Mouse (Mus musculus) hindbrain, postnatal 0 days (tissue): Measurements from ENCODE around the gene Bmt2. TPM values are rescaled to one million over a fixed set of nuclear protein-coding genes. Genes with fewer than 3 reads are reported as not detected.

Experiments used
- ATAC-seq: fragments of 200-750 bp; cut with Nextera tagmentation; 2 replicates; pipeline ENCODE4 v1.8.0; 2017; ENCODE audit warnings: mild to moderate bottlenecking, moderate TSS enrichment, moderate library complexity
- DNase-seq: peaks from one replicate; pipeline ENCODE4 v3.0.0-alpha.2; 2015; ENCODE audit warnings: low spot score
- H3K27ac ChIP-seq: fragments of 300-500 bp; sonication (generic); 2 replicates; pipeline ENCODE4 v1.5.1; 2014; ENCODE audit warnings: mild to moderate bottlenecking
- H3K27me3 ChIP-seq: fragments of 300-500 bp; sonication (generic); 2 replicates; pipeline ENCODE4 v1.6.1; 2014; ENCODE audit warnings: low read length, mixed read lengths; ENCODE audit not compliant: insufficient read depth
- H3K36me3 ChIP-seq: fragments of 300-500 bp; sonication (generic); 2 replicates; pipeline ENCODE4 v1.6.1; 2014; ENCODE audit warnings: low read length, mixed read lengths; ENCODE audit not compliant: insufficient read depth
- H3K4me1 ChIP-seq: fragments of 300-500 bp; sonication (generic); 2 replicates; pipeline ENCODE4 v1.6.1; 2014; ENCODE audit warnings: antibody characterized with exemption, low read length, mixed read lengths; ENCODE audit not compliant: insufficient read depth
- H3K4me2 ChIP-seq: fragments of 300-500 bp; sonication (generic); 2 replicates; pipeline ENCODE4 v1.6.1; 2014; ENCODE audit warnings: low read depth, mild to moderate bottlenecking, low read length, moderate library complexity, mixed read lengths
- H3K4me3 ChIP-seq: fragments of 300-500 bp; sonication (generic); 2 replicates; pipeline ENCODE4 v1.5.1; 2014; ENCODE audit warnings: low read length
- H3K9ac ChIP-seq: fragments of 300-500 bp; sonication (generic); replicated peaks from 2 replicates; pipeline ENCODE4 v1.6.1; 2014; ENCODE audit warnings: mild to moderate bottlenecking, low read length, moderate library complexity, mixed read lengths
- H3K9me3 ChIP-seq: fragments of 300-500 bp; sonication (generic); 2 replicates; pipeline ENCODE4 v1.6.1; 2016; ENCODE audit warnings: low read length, mixed read lengths
- CTCF ChIP-seq: IDR thresholded peaks from 2 replicates; pipeline ENCODE4 v1.5.1; 2016; ENCODE audit warnings: antibody characterized with exemption, control low read depth, low read depth
- WGBS: fragments of 180-500 bp; shearing (Covaris S2); extraction: QIAGEN DNeasy Blood & Tissue Kit; methylation state at CpG from one replicate; pipeline ENCODE4 v1.1.7; 2014; 5-methylcytosine and 5-hydroxymethylcytosine counted together
- polyA plus RNA-seq: library from polyadenylated mRNA; unstranded; fragments of >200 nt; fragmentation: Nextera tagmentation; extraction: Ambion mirVana; gene quantifications from 2 replicates; pipeline ENCODE4 v1.2.1, GENCODE M21; 2015
- total RNA-seq: library from RNA; depleted of rRNA; stranded (reverse); fragments of >200 nt; gene quantifications from 2 replicates; pipeline ENCODE4 v1.2.3, GENCODE M21; 2014

Bmt2 gene
- total and polyA plus RNA-seq, 2 experiments from 2014 or later = 11.2 to 19.4 TPM

DNA sequence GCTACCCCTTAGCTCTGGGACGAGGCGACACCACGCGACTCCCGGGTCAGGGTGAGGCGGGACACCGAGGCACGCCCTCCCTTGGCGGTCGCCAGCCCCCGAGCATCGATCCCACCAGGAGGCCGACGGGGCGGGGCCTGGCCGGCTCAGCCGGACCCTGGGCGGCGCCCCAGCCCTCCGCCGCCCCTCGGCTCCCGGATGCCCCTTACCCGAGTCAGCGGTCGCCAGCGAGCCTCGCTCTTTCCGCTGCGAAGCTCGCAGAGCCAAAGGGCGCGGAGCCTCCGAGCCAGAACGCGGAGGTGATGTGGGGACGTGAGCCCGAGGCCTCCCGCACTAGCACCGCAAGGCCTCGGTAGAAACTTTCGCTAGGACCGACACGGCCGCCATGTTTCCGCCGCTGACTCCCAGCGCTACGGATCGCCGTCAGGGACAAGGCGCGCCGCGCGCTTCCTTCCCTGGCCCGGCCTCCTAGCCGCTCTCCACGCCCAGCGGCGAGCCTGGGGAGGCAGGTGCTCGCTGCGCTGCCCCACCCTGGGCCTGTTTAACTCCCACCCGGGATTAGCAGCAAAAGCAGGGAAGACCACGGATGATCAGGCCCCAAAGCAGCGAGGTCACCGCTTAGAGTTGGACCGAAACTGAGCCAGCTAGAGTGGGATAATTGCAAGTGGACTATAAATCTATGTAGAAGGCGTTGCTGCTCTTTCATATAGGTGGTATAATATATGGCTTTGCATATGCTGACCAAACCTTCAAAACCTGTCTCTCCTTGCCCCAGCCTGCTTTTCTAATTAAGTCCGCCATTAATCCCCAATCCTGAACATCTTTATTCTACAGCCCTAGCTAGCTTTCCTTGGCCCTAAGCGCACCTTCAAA is 69.9 kb downstream of the Bmt2 start, which contains the start of gene Tmem168:
Tmem168 (minus strand) TSS at position 480 of the 873 bp plus-strand sequence.
- H3K27me3 ChIP-seq = no peaks in the 10 kb centered on the region
- H3K4me1 ChIP-seq = peaks cover 12% of the 10 kb centered on the region
- no peak for TF ChIP-seq CTCF
- DNase-seq (peak; percentile 92), ATAC-seq (peak; percentile 96)
- peak within 1 kb of the TSS; percentile 95 for H3K27ac ChIP-seq
- H3K4me2 ChIP-seq = peak within 1 kb of the TSS; percentile 72
- H3K9ac ChIP-seq = peak within 1 kb of the TSS; percentile 93
- H3K4me3 ChIP-seq = peak within 1 kb of the TSS; percentile 89
- 2% methylated on average over 62 of the region's 71 CpGs for WGBS
- no peaks in the 10 kb centered on the region for H3K36me3 ChIP-seq
- H3K9me3 ChIP-seq = no peaks in the 10 kb centered on the region

DNA sequence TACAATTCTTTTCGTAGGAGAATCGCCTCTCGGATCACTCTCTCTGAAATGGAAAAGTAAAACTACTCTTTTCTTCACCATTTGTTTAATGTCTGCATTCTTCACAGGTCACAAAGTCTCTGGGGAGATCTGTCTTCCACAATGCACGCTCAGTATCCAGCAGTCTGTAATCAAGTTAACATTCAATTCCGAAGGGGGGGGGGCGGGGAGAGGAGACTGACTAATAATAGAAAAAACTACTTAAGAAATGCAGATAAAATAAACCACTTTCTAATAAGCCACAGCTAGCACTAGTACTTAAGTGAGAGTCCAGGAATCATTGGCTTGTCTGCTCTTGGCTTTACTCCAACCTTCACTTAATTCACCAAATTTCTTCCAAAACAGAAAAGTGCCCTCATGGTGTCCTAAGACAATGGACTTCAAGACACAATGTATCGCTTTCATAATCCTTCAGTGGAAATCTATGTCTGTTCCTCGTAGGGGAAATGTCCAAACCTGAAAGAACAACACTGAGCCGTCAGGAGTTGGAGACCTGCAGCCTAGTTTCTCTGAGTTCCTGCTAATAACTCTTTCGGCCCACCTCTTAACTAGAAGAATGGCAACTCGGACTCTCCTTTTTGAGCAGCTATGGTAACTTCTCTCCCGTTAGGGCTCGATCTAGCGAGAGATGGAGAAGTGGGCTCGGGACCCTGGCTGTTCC is 70.7 kb downstream of the Bmt2 start:
- Histone ChIP-seq H3K9me3 (no peaks in the 10 kb centered on the region), H3K27me3 (no peaks in the 10 kb centered on the region), H3K27ac (peak overlapping the region; percentile 95), H3K4me2 (peak overlapping the region; percentile 72), H3K4me3 (peak overlapping the region; percentile 89), H3K9ac (peak overlapping the region; percentile 93), H3K36me3 (no peaks in the 10 kb centered on the region), H3K4me1 (peaks cover 12% of the 10 kb centered on the region)
- no peak for TF ChIP-seq CTCF
- no peak for DNase-seq
- ATAC-seq = no peak
- WGBS = 11% methylated on average over 15 of the region's 15 CpGs

DNA sequence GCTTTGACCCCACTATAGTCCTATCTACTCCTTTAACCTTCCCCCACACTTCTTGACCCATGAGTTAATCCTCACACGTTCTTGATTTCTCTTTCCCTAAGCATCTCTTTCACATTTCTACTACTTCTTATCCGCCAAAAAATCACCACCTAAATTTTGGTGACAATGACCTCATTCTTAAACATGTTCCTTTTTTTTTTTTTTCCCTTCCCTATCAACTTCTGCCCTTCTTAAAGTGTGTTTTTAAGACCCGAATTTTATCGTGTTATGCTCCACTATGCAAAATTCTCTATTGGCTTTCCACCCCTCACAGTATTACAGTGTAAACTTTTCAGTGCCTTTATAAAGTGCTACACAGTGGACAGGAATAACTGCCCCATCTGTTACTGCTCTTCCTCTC is 71.4 kb downstream of the Bmt2 start:
- Histone ChIP-seq H3K4me3 (peak overlapping the region; percentile 89), H3K27ac (no peak overlapping the region), H3K4me1 (peaks cover 12% of the 10 kb centered on the region), H3K9me3 (no peaks in the 10 kb centered on the region), H3K27me3 (no peaks in the 10 kb centered on the region), H3K9ac (peak overlapping the region; percentile 93; the same call in 1 of the 2 replicates), H3K4me2 (peak overlapping the region; percentile 72), H3K36me3 (no peaks in the 10 kb centered on the region)
- WGBS = 81% methylated on average over 4 of the region's 4 CpGs
- no peak for DNase-seq
- TF ChIP-seq CTCF = no peak
- ATAC-seq = no peak

DNA sequence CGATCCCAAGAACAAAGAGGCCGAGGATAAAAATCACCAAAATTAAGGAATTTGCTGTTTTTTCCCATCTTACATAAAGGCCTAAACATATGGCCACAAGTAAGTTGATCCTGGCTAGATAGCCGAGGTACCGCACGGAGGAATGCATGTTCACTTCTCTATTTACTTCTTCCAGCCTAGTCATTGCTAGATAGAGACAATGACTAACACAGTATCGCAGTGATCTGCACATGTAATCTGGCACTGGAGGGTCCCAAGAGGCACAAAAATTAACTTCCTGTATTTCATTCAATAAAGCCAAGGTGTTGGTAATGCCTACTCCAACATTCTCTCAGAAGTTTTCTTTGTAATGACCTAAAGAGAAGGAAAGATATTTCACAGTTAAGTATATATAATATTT is 74.6 kb downstream of the Bmt2 start:
- no peak for TF ChIP-seq CTCF
- ATAC-seq (no peak), DNase-seq (no peak)
- 95% methylated on average over 6 of the region's 6 CpGs for WGBS
- H3K4me3 ChIP-seq = no peak overlapping the region
- H3K9ac ChIP-seq = no peak overlapping the region
- no peak overlapping the region for H3K27ac ChIP-seq
- H3K4me2 ChIP-seq = no peak overlapping the region
- no peaks in the 10 kb centered on the region for H3K36me3 ChIP-seq
- H3K27me3 ChIP-seq = no peaks in the 10 kb centered on the region
- peaks cover 12% of the 10 kb centered on the region for H3K4me1 ChIP-seq
- no peaks in the 10 kb centered on the region for H3K9me3 ChIP-seq

DNA sequence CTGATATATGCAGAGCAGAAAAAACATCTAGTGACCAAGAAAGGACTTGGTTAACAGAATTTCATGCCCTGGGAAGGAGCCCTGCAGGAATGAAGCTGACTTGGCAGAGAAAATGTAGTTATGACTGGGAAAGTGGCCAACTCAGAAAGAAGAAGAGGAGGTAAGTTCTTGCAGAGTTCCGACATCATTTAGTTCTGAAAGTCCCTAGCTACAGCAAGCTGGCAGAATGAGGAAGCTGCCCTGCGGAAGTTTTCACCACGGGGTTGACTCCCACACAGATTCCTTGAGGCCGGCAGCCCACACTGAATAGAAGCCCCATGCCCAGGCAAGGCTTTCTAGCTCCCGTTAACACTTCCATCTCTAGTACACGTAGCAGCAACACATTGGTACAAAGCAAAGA is 76.2 kb downstream of the Bmt2 start:
- ATAC-seq (peak; percentile 56; the same call in 1 of the 2 replicates), DNase-seq (peak; percentile 32)
- Histone ChIP-seq H3K36me3 (no peaks in the 10 kb centered on the region), H3K27me3 (no peaks in the 10 kb centered on the region), H3K27ac (no peak overlapping the region), H3K9me3 (no peaks in the 10 kb centered on the region), H3K4me2 (peak overlapping the region; percentile 16; the same call in 1 of the 2 replicates), H3K4me1 (peaks cover 7% of the 10 kb centered on the region), H3K9ac (no peak overlapping the region), H3K4me3 (no peak overlapping the region)
- WGBS = 24% methylated on average over 6 of the region's 6 CpGs
- TF ChIP-seq CTCF = no peak

DNA sequence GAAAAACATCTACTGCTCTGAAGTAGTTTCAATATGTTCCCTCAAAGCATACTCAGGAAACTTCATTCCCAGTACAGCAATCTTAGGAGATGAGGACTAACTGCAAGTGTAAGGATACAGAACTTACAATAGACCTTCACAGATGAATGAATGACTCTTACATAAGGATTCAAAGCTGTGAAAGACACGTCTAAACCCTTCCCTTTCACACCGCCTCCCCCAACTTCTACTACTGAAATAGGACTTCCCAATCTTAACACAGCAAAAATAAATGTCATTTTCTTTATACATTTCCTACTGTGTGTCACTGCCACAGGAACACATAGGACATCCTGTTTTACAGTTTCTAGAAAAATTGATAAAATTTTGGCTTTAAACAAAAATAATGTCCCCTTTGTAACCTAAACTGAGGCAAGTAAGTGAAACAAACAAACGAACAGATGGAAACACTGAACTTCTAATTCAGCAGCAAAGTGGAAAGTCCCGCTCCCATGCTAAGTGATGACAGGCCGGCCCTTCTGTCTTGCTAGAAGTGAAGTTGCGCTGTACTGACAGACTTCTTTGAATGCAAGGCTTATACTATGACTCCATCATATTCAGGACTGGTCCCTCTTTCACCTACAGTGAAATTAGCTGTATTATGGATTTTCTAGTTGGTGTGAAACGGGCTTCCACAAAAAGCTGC is 79.4 kb downstream of the Bmt2 start:
- H3K9me3 ChIP-seq = no peaks in the 10 kb centered on the region
- H3K27ac ChIP-seq = no peak overlapping the region
- DNase-seq (no peak), ATAC-seq (no peak)
- WGBS = 82% methylated on average over 7 of the region's 7 CpGs
- no peak overlapping the region for H3K4me3 ChIP-seq
- no peak overlapping the region for H3K4me2 ChIP-seq
- H3K4me1 ChIP-seq = no peaks in the 10 kb centered on the region
- no peaks in the 10 kb centered on the region; the same call in 1 of the 2 replicates for H3K36me3 ChIP-seq
- TF ChIP-seq CTCF = no peak
- no peaks in the 10 kb centered on the region for H3K27me3 ChIP-seq
- H3K9ac ChIP-seq = no peak overlapping the region
